Mouse (Mus musculus): ENCODE measurements around the gene Deaf1.

Gene Deaf1

GRCm38 (mm10) chr7:141327469-141328372 lies at the start of gene Deaf1, which contains the start of gene Tmem80:
Gene Deaf1 (minus strand): TSS chr7:141327690.
Gene Tmem80 (plus strand): TSS chr7:141327739.
- peak; percentile 97 for DNase-seq (ENCODE audit: low read depth, low spot score)

- no peak for DNase-seq (ENCODE audit: low read depth, low spot score)
Measured at GRCm38 (mm10) chr7:141374399-141374798, 46.9 kb upstream of the Deaf1 start.

- no peak for DNase-seq (ENCODE audit: low read depth, low spot score)
Measured at GRCm38 (mm10) chr7:141373611-141374010, 46.1 kb upstream of the Deaf1 start.

GRCm38 (mm10) chr7:141371942-141372595 lies 44.6 kb upstream of the Deaf1 start:
- no peak for DNase-seq (ENCODE audit: low read depth, low spot score)

GRCm38 (mm10) chr7:141369918-141370317 lies 42.4 kb upstream of the Deaf1 start:
- no peak for DNase-seq (ENCODE audit: low read depth, low spot score)

GRCm38 (mm10) chr7:141367358-141367757 lies 39.9 kb upstream of the Deaf1 start:
- DNase-seq (ENCODE audit: low read depth, low spot score) = no peak

GRCm38 (mm10) chr7:141365049-141365445 lies 37.6 kb upstream of the Deaf1 start:
- no peak for DNase-seq (ENCODE audit: low read depth, low spot score)

- no peak for DNase-seq (ENCODE audit: low read depth, low spot score)
Measured at GRCm38 (mm10) chr7:141364349-141365048, 37.0 kb upstream of the Deaf1 start.

- DNase-seq (ENCODE audit: low read depth, low spot score) = no peak
Measured at GRCm38 (mm10) chr7:141363752-141364125, 36.2 kb upstream of the Deaf1 start.

GRCm38 (mm10) chr7:141363106-141363751 lies 35.7 kb upstream of the Deaf1 start:
- DNase-seq (ENCODE audit: low read depth, low spot score) = peak; percentile 69

- no peak for DNase-seq (ENCODE audit: low read depth, low spot score)
Measured at GRCm38 (mm10) chr7:141361510-141361909, 34.0 kb upstream of the Deaf1 start.

- no peak for DNase-seq (ENCODE audit: low read depth, low spot score)
Measured at GRCm38 (mm10) chr7:141356971-141357370, 29.5 kb upstream of the Deaf1 start.

GRCm38 (mm10) chr7:141355626-141356326 lies 28.3 kb upstream of the Deaf1 start:
- no peak for DNase-seq (ENCODE audit: low read depth, low spot score)

GRCm38 (mm10) chr7:141355051-141355450 lies 27.6 kb upstream of the Deaf1 start:
- no peak for DNase-seq (ENCODE audit: low read depth, low spot score)

GRCm38 (mm10) chr7:141351061-141351460 lies 23.6 kb upstream of the Deaf1 start:
- DNase-seq (ENCODE audit: low read depth, low spot score) = no peak

GRCm38 (mm10) chr7:141344787-141345186 lies 17.3 kb upstream of the Deaf1 start:
- no peak for DNase-seq (ENCODE audit: low read depth, low spot score)

- DNase-seq (ENCODE audit: low read depth, low spot score) = no peak
Measured at GRCm38 (mm10) chr7:141343696-141344095, 16.2 kb upstream of the Deaf1 start.

- no peak for DNase-seq (ENCODE audit: low read depth, low spot score)
Measured at GRCm38 (mm10) chr7:141343230-141343629, 15.7 kb upstream of the Deaf1 start.

- DNase-seq (ENCODE audit: low read depth, low spot score) = no peak
Measured at GRCm38 (mm10) chr7:141341689-141342226, 14.3 kb upstream of the Deaf1 start.

- no peak for DNase-seq (ENCODE audit: low read depth, low spot score)
Measured at GRCm38 (mm10) chr7:141340476-141340875, 13.0 kb upstream of the Deaf1 start.

GRCm38 (mm10) chr7:141340023-141340422 lies 12.5 kb upstream of the Deaf1 start:
- DNase-seq (ENCODE audit: low read depth, low spot score) = no peak

All from forelimb bud, embryonic 11.5 days (tissue).